Mouse (Mus musculus) mesoderm, embryonic 11.5 days (tissue): ENCODE measurements around the gene Pla2g4c.

Experiments
- DNase-seq: peaks from one replicate; pipeline ENCODE4 v3.0.0-alpha.2; 2012; ENCODE audit warnings: low read depth, low spot score

Gene Pla2g4c

DNA sequence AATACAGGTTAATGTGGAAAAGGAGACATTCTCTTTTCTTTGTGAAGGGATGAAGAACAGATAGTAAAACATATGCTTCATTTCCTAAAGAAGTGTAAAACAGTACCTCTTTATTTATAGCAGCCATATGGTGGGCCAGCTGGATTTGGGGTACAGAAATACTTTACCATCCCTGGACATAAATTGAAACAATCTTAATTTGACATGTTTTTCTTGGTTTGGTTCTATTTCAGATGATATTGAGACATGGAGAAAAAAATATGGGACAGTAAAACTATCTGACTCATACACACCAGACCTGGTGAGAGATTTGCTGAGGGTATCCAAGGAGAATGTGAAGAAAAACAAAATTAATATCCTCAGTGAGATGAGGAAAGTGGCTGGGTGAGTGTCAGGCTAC is 31.5 kb downstream of the Pla2g4c start:
- no peak for DNase-seq

DNA sequence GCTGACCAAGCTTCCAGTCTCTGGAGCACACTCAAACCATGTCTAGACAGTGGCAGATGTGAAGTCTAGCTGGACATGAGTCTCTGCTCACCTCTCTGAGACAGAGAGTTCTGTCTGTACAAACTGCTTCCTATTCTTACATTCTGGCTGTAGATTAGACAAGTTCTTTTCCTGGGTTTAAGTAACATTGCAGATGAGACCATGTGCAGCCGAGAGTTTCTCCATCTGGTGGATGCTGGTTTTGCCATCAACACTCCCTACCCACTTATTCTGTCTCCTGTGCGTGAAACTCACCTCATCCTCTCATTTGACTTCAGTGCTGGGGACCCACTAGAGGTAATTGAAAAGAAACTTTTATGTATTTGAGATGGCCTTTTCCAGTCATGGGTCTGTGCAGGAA is 56.1 kb downstream of the Pla2g4c start:
- no peak for DNase-seq

DNA sequence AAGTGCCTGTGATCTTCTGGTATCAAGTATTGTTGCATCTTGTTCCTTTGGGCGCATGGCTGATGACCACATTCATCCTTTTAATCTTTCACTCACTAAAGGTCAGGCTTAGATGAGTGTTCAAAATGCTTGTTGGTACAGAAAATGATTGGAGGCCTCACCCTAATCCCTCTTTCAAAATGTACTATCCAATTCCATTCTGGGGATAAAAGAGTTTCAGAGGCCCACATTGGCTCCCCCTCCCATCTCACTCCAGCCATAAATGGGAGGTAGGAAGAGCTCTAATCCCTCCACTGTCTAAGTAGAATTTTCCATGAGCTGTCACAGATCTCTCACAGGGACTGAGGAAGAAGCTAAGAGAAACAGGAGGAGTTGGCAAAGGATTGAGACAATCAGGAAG is 73.4 kb downstream of the Pla2g4c start, which contains the start of gene Cabp5:
Gene Cabp5, plus strand, starts transcription at position 301 of the 400 bp plus-strand sequence.
- DNase-seq: no peak
